8 mouse cellular contexts compared by ENCODE assay signal in genomic region chr3:67568015-67568618, GRCm38 (mm10). TPM values are rescaled to one million over a fixed set of nuclear protein-coding genes. Genes with fewer than 3 reads are reported as not detected.
A peak's percentile ranks its signal among the peaks of the same experiment; 100 is the strongest.
DNase-seq lines count a peak whose midpoint lies in the region; ATAC-seq lines count a peak whose summit lies in the region.

No protein-coding gene starts in this region.

- H3K27me3 ChIP-seq in embryonic facial prominence, embryonic 14.5 days (replicated peaks; ENCODE audit: control insufficient read depth, insufficient read depth, low read length) = 0 out of 2 replicates have a peak, but pooled peaks cover 4% of the 10 kb centered on the region
- peaks cover 8% of the 10 kb centered on the region for H3K27me3 ChIP-seq in heart, embryonic 11.5 days (ENCODE audit: control insufficient read depth, insufficient read depth, low read length)
- no peaks in the 10 kb centered on the region for H3K27me3 ChIP-seq in kidney, embryonic 15.5 days

- peak; percentile 63; the same call in 1 of the 2 replicates for ATAC-seq in embryonic facial prominence, embryonic 14.5 days (ENCODE audit: low read depth)
- ATAC-seq in heart, embryonic 11.5 days (replicated peaks; ENCODE audit: insufficient number of reproducible peaks, low FRiP score, low TSS enrichment) = no peak
- 0 out of 2 replicates have a peak, but pooled peaks have one; percentile 50 for ATAC-seq in kidney, embryonic 15.5 days (replicated peaks; ENCODE audit: low FRiP score)
- ATAC-seq in monocyte, adult 5-6 weeks (replicated peaks; ENCODE audit: insufficient number of reproducible peaks, low FRiP score, low TSS enrichment, poor library complexity, severe bottlenecking) = peak; percentile 82

- WGBS in embryonic facial prominence, embryonic 14.5 days = 27% methylated on average over 17 of the region's 17 CpGs
- WGBS in heart, embryonic 11.5 days (ENCODE audit: insufficient replicate concordance) = 19% methylated on average over 17 of the region's 17 CpGs
- 29% methylated on average over 17 of the region's 17 CpGs for WGBS in kidney, embryonic 15.5 days

- no peak overlapping the region for H3K9ac ChIP-seq in embryonic facial prominence, embryonic 14.5 days (ENCODE audit: low read depth, low read length)
- H3K9ac ChIP-seq in heart, embryonic 11.5 days (ENCODE audit: low read depth, low read length) = no peak overlapping the region
- no peak overlapping the region for H3K9ac ChIP-seq in kidney, embryonic 15.5 days

- peak; percentile 74 to 76 for DNase-seq in B cell, adult 2 months
- DNase-seq in adrenal gland, postnatal 25 days = peak; percentile 46
- peak; percentile 76 for DNase-seq in embryonic facial prominence, embryonic 14.5 days (ENCODE audit: low spot score)
- peak; percentile 72 for DNase-seq in liver
- peak; percentile 61 to 82 for DNase-seq in spleen, postnatal 4 days (ENCODE audit: low spot score in 2 of 2)

- no peak overlapping the region for H3K4me3 ChIP-seq in embryonic facial prominence, embryonic 14.5 days (ENCODE audit: low read depth, low read length)
- no peak overlapping the region for H3K4me3 ChIP-seq in heart, embryonic 11.5 days (ENCODE audit: low read depth, low read length)
- H3K4me3 ChIP-seq in kidney, embryonic 15.5 days (replicated peaks) = no peak overlapping the region

- peak overlapping the region; percentile 39 for H3K4me2 ChIP-seq in embryonic facial prominence, embryonic 14.5 days (ENCODE audit: low read depth, low read length)
- H3K4me2 ChIP-seq in heart, embryonic 11.5 days = peak overlapping the region; percentile 46
- peak overlapping the region; percentile 41 for H3K4me2 ChIP-seq in kidney, embryonic 15.5 days

- no peaks in the 10 kb centered on the region for H3K36me3 ChIP-seq in embryonic facial prominence, embryonic 14.5 days (ENCODE audit: control insufficient read depth, insufficient read depth, low read length)
- H3K36me3 ChIP-seq in heart, embryonic 11.5 days (ENCODE audit: control insufficient read depth, insufficient read depth, low read length) = no peaks in the 10 kb centered on the region
- no peaks in the 10 kb centered on the region for H3K36me3 ChIP-seq in kidney, embryonic 15.5 days

- no peaks in the 10 kb centered on the region for H3K9me3 ChIP-seq in embryonic facial prominence, embryonic 14.5 days (ENCODE audit: control insufficient read depth, low read length)
- no peaks in the 10 kb centered on the region for H3K9me3 ChIP-seq in heart, embryonic 11.5 days (replicated peaks; ENCODE audit: control insufficient read depth, low read length)
- no peaks in the 10 kb centered on the region for H3K9me3 ChIP-seq in kidney, embryonic 15.5 days (replicated peaks)

- H3K4me1 ChIP-seq in embryonic facial prominence, embryonic 14.5 days (ENCODE audit: control insufficient read depth, insufficient read depth, low read length) = 0 out of 2 replicates have a peak, but pooled peaks cover 3% of the 10 kb centered on the region
- no peaks in the 10 kb centered on the region for H3K4me1 ChIP-seq in heart, embryonic 11.5 days (ENCODE audit: control insufficient read depth, insufficient read depth, low read length)
- no peaks in the 10 kb centered on the region for H3K4me1 ChIP-seq in kidney, embryonic 15.5 days

- no peak overlapping the region for H3K27ac ChIP-seq in embryonic facial prominence, embryonic 14.5 days (replicated peaks; ENCODE audit: low read depth, low read length)
- H3K27ac ChIP-seq in heart, embryonic 11.5 days (ENCODE audit: low read depth, low read length) = no peak overlapping the region
- H3K27ac ChIP-seq in kidney, embryonic 15.5 days = no peak overlapping the region

RNA-seq across cellular contexts. Expression of gene Mfsd1, which starts 14.4 kb away (rescaled TPM):
- 59.1 and 73.9 TPM in 2 replicates for total RNA-seq in adrenal gland, postnatal 25 days (2021)
- 60.9 and 64.3 TPM in 2 replicates for polyA plus RNA-seq in embryonic facial prominence, embryonic 14.5 days (2014; fragmentation: Nextera tagmentation; extraction: Ambion mirVana)
- 43.1 and 55.5 TPM in 2 replicates for polyA plus RNA-seq in heart, embryonic 11.5 days (2014; fragmentation: Nextera tagmentation; extraction: Ambion mirVana)
- polyA plus RNA-seq in kidney, embryonic 15.5 days (2015; fragmentation: Nextera tagmentation; extraction: Ambion mirVana) = 79.6 and 79.8 TPM in 2 replicates
- 173 to 236 TPM (median 206 TPM) in 3 replicates for total RNA-seq in monocyte, adult 5-6 weeks (2017)

RNA-seq across cellular contexts. Expression of gene Rarres1, which starts 52.8 kb away (rescaled TPM):
- 0.24 TPM in 1 of 2 replicates, not detected in the other for total RNA-seq in adrenal gland, postnatal 25 days (2021)
- polyA plus RNA-seq in embryonic facial prominence, embryonic 14.5 days (2014; fragmentation: Nextera tagmentation; extraction: Ambion mirVana) = 4.0 and 5.6 TPM in 2 replicates
- polyA plus RNA-seq in heart, embryonic 11.5 days (2014; fragmentation: Nextera tagmentation; extraction: Ambion mirVana) = 0.89 and 1.7 TPM in 2 replicates
- 2.8 and 3.4 TPM in 2 replicates for polyA plus RNA-seq in kidney, embryonic 15.5 days (2015; fragmentation: Nextera tagmentation; extraction: Ambion mirVana)
- not detected in 3 replicates for total RNA-seq in monocyte, adult 5-6 weeks (2017)
